Mouse (Mus musculus): ENCODE results near the gene L3mbtl1.

GRCm38 (mm10) chr2:162935700-162936099 lies 7.6 kb upstream of the L3mbtl1 start:
- no peak for TF ChIP-seq POLR2A (IDR thresholded peaks at IDR 0.05; ENCODE audit: low read depth, low read length)
- no peak for TF ChIP-seq CTCF (IDR thresholded peaks at IDR 0.05; ENCODE audit: extremely low read depth, insufficient read length, insufficient replicate concordance, low read depth, low read length)
